Mouse (Mus musculus) spleen, embryonic (tissue): Measurements from ENCODE around the gene Fam174b.

Experiments
- CTCF ChIA-PET: fragments of 350-600 bp; sonication (Branson Sonifier 250); formaldehyde crosslinking; loops from one replicate; lab custom pipeline; 2022; lab: Charles Lee

Fam174b gene

DNA sequence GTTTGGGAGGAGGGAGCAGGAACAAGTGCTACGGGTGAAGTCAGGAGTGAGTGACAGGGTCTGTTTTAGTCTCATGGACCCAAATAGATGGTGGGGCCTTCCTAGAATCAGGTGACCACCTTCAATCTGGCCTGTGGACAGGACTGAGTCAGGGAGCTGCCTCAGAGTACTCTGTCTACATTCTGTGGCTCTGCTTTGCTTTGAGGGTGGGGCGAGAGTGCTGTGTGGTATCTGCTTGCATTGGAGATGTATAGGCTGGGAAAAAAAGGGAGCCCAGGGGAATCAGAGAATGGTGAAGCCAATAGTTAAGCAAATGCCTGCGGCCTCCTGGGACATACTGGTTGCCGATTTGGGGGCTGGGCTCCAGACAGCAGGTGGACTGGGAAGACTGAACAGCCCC, 73.8 kb downstream of the Fam174b start:
- CTCF ChIA-PET, result no interaction called here

DNA sequence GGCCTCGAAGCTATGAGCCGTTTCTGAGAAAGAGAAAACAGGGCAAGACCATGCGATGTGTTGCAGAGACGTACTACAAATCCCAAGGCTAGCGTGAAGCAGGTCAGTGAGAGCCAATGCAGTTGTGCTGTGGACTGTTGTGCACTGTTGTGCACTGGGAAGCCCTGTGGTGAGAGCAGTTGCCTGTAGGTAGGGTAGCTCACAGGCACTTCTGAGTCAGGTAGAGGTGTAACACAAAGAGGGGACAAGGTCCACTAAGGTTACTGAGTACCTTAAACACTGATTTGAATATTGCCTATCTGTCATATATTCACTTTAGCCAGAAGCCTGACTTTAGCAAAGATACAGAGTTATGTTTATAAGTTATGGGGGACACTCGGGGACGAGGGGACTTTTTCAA, 74.4 kb downstream of the Fam174b start:
- CTCF ChIA-PET, result no interaction called here

- CTCF ChIA-PET, result no interaction called here
Measured at GRCm38 (mm10) chr7:73816255-73816996, 76.3 kb downstream of the Fam174b start.

DNA sequence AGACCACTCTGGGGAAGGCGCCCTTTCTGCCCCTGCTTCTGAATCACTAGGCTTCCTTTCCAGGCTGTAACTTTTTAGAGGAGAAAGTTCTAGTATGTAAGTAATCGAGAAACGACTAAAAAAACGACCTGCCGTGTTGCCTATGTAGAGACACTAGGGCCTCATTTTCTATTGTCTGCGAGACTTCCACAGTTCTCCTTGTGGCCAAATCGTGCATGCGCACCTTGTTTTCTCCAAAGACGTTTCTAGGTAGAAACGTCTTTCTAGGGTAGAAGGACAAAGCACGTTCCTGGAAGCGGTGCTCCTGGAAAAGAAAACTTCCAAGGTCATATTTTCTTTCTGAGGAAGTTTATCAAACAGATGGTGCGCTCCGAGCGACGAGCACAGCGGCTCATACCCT, 79.3 kb downstream of the Fam174b start:
- CTCF ChIA-PET, result no interaction called here
